Mouse (Mus musculus) MEL (cell line): ENCODE data around the gene Gm10031. TPM values are rescaled to one million over a fixed set of nuclear protein-coding genes. Genes with fewer than 3 reads are reported as not detected.
A peak's percentile ranks its signal among the peaks of the same experiment; 100 is the strongest.

Experiments used
- DNase-seq: peaks from one replicate; pipeline ENCODE4 v3.0.0; 2011; ENCODE audit warnings: low read depth, low spot score
- H3K27ac ChIP-seq: 2 replicates; pipeline ENCODE4 v1.5.1; 2012; ENCODE audit warnings: low read depth, mild to moderate bottlenecking, control low read depth, low read length, moderate library complexity; ENCODE audit not compliant: control insufficient read depth
- H3K27me3 ChIP-seq, 2 experiments: fragments of 150-350 bp in 1 of 2; sonication (generic) in 1 of 2; 2 replicates each; pipeline ENCODE4 v1.6.1; 2012; ENCODE audit warnings: low read length in 2 of 2, mild to moderate bottlenecking in 2 of 2, improper control_type of control experiment in 1 of 2, moderate library complexity in 1 of 2; ENCODE audit not compliant: insufficient read depth in 2 of 2, control insufficient read depth in 1 of 2
- H3K36me3 ChIP-seq, 2 experiments: 2 replicates each; pipeline ENCODE4 v1.6.1; 2012 to 2014; ENCODE audit warnings: low read length in 2 of 2, improper control_type of control experiment in 1 of 2, inconsistent platforms in 1 of 2, mild to moderate bottlenecking in 1 of 2; ENCODE audit not compliant: insufficient read depth in 2 of 2, control insufficient read depth in 1 of 2
- H3K4me1 ChIP-seq, 2 experiments: fragments of 150-350 bp in 1 of 2; sonication (generic) in 1 of 2; 2 replicates each; pipeline ENCODE4 v1.6.1; 2012; ENCODE audit warnings: low read length in 2 of 2, improper control_type of control experiment in 1 of 2, mild to moderate bottlenecking in 1 of 2; ENCODE audit not compliant: insufficient read depth in 2 of 2, control insufficient read depth in 1 of 2
- H3K4me3 ChIP-seq, 2 experiments: fragments of 150-350 bp in 1 of 2; sonication (generic) in 1 of 2; 2 replicates each; pipeline ENCODE4 v1.5.1; 2012; ENCODE audit warnings: low read depth in 2 of 2, low read length in 2 of 2, mild to moderate bottlenecking in 2 of 2, moderate library complexity in 2 of 2, control low read depth in 1 of 2, improper control_type of control experiment in 1 of 2; ENCODE audit not compliant: control insufficient read depth in 1 of 2, insufficient read depth in 1 of 2
- H3K79me2 ChIP-seq: 2 replicates; pipeline ENCODE4 v1.6.1; 2012; ENCODE audit warnings: mild to moderate bottlenecking, low read length, moderate library complexity; ENCODE audit not compliant: control insufficient read depth, poor library complexity, insufficient read depth
- H3K9ac ChIP-seq: 2 replicates; pipeline ENCODE4 v1.6.1; 2012; ENCODE audit warnings: low read depth, mild to moderate bottlenecking, control low read depth, low read length, moderate library complexity; ENCODE audit not compliant: control insufficient read depth, poor library complexity, severe bottlenecking
- H3K9me3 ChIP-seq: fragments of 150-350 bp; sonication (generic); replicated peaks from 2 replicates; pipeline ENCODE4 v1.6.1; 2012; ENCODE audit warnings: mild to moderate bottlenecking, low read length, improper control_type of control experiment, moderate library complexity; ENCODE audit not compliant: insufficient read depth
- BHLHE40 ChIP-seq: IDR thresholded peaks from 2 replicates; pipeline ENCODE4 v1.6.1; 2012; ENCODE audit warnings: low read depth, mild to moderate bottlenecking, inconsistent platforms, low read length, improper control_type of control experiment, borderline replicate concordance
- CHD2 ChIP-seq: IDR thresholded peaks from 2 replicates; pipeline ENCODE4 v1.6.1; 2011; ENCODE audit warnings: low read length, improper control_type of control experiment
- CTCF ChIP-seq, 3 experiments: IDR thresholded peaks in 2 of 3; conservative IDR thresholded peaks in 1 of 3; 2 replicates each; pipeline ENCODE4 v1.5.1; 2011 to 2012; ENCODE audit warnings: low read length in 3 of 3, low read depth in 2 of 3, mild to moderate bottlenecking in 2 of 3, improper control_type of control experiment in 1 of 3, inconsistent platforms in 1 of 3, mixed read lengths in 1 of 3, moderate library complexity in 1 of 3; ENCODE audit not compliant: control insufficient read depth in 1 of 3, insufficient read depth in 1 of 3, poor library complexity in 1 of 3, severe bottlenecking in 1 of 3
- ELF1 ChIP-seq: IDR thresholded peaks from 2 replicates; pipeline ENCODE4 v1.6.1; 2014; ENCODE audit warnings: low read depth, mild to moderate bottlenecking, inconsistent platforms, low read length, improper control_type of control experiment, moderate library complexity
- EP300 ChIP-seq, 2 experiments: IDR thresholded peaks; 2 replicates each; pipeline ENCODE4 v1.6.1; 2011; ENCODE audit warnings: improper control_type of control experiment in 2 of 2, low read length in 2 of 2, low read depth in 1 of 2, mild to moderate bottlenecking in 1 of 2
- ETS1 ChIP-seq: IDR thresholded peaks from 2 replicates; pipeline ENCODE4 v1.6.1; 2012; ENCODE audit warnings: low read depth, mild to moderate bottlenecking, inconsistent platforms, low read length, improper control_type of control experiment, moderate library complexity
- GABPA ChIP-seq: IDR thresholded peaks from 2 replicates; pipeline ENCODE4 v1.6.1; 2012; ENCODE audit warnings: low read depth, mild to moderate bottlenecking, inconsistent platforms, low read length, improper control_type of control experiment, moderate library complexity
- GATA1 ChIP-seq: IDR thresholded peaks from 2 replicates; pipeline ENCODE4 v1.6.1; 2011; ENCODE audit warnings: low read depth, low read length, improper control_type of control experiment
- HCFC1 ChIP-seq: IDR thresholded peaks from 2 replicates; pipeline ENCODE4 v1.6.1; 2012; ENCODE audit warnings: low read depth, mild to moderate bottlenecking, inconsistent platforms, low read length, improper control_type of control experiment, moderate library complexity
- JUND ChIP-seq: IDR thresholded peaks from 2 replicates; pipeline ENCODE4 v1.6.1; 2011; ENCODE audit warnings: low read depth, mild to moderate bottlenecking, improper control_type of control experiment, low read length
- KAT2A ChIP-seq: conservative IDR thresholded peaks from 2 replicates; pipeline ENCODE4 v1.6.1; 2012; ENCODE audit warnings: low read depth, low read length, improper control_type of control experiment, inconsistent platforms
- MAFK ChIP-seq: IDR thresholded peaks from 2 replicates; pipeline ENCODE4 v1.6.1; 2011; ENCODE audit warnings: low read depth, mild to moderate bottlenecking, low read length, improper control_type of control experiment, borderline replicate concordance
- MAX ChIP-seq: IDR thresholded peaks from 2 replicates; pipeline ENCODE4 v1.6.1; 2011; ENCODE audit warnings: low read length, improper control_type of control experiment
- MAZ ChIP-seq: IDR thresholded peaks from 2 replicates; pipeline ENCODE4 v1.6.1; 2012; ENCODE audit warnings: low read depth, mild to moderate bottlenecking, inconsistent platforms, low read length, improper control_type of control experiment
- MEF2A ChIP-seq: IDR thresholded peaks from 2 replicates; pipeline ENCODE4 v1.6.1; 2014; ENCODE audit warnings: low read depth, mild to moderate bottlenecking, inconsistent platforms, low read length, improper control_type of control experiment; ENCODE audit not compliant: poor library complexity, insufficient replicate concordance, severe bottlenecking; ENCODE audit errors: extremely low read depth
- MXI1 ChIP-seq: IDR thresholded peaks from 2 replicates; pipeline ENCODE4 v1.6.1; 2011; ENCODE audit warnings: mild to moderate bottlenecking, low read depth, low read length, improper control_type of control experiment
- MYC ChIP-seq: IDR thresholded peaks from 2 replicates; pipeline ENCODE4 v1.6.1; 2011; ENCODE audit warnings: low read depth, mild to moderate bottlenecking, low read length, improper control_type of control experiment, moderate library complexity
- NELFE ChIP-seq: IDR thresholded peaks from 2 replicates; pipeline ENCODE4 v1.6.1; 2011; ENCODE audit warnings: low read depth, low read length, improper control_type of control experiment
- POLR2AphosphoS2 ChIP-seq: IDR thresholded peaks from 2 replicates; pipeline ENCODE4 v1.6.1; 2011; ENCODE audit warnings: low read length, improper control_type of control experiment
- POLR2AphosphoS5 ChIP-seq: IDR thresholded peaks from 2 replicates; pipeline ENCODE4 v1.6.1; 2012; ENCODE audit warnings: low read depth, borderline replicate concordance, mild to moderate bottlenecking, inconsistent platforms, low read length, moderate library complexity, mixed read lengths
- RAD21 ChIP-seq: IDR thresholded peaks from 2 replicates; pipeline ENCODE4 v1.6.1; 2011; ENCODE audit warnings: mild to moderate bottlenecking, low read depth, low read length, improper control_type of control experiment
- RCOR1 ChIP-seq: IDR thresholded peaks from 2 replicates; pipeline ENCODE4 v1.6.1; 2012; ENCODE audit warnings: low read depth, mild to moderate bottlenecking, inconsistent platforms, low read length, improper control_type of control experiment
- TAL1 ChIP-seq: IDR thresholded peaks from 2 replicates; pipeline ENCODE4 v1.6.1; 2012; ENCODE audit warnings: mild to moderate bottlenecking, inconsistent platforms, low read length, moderate library complexity, mixed read lengths
- UBTF ChIP-seq: IDR thresholded peaks from 2 replicates; pipeline ENCODE4 v1.6.1; 2012; ENCODE audit warnings: low read depth, mild to moderate bottlenecking, inconsistent platforms, low read length, improper control_type of control experiment, moderate library complexity, borderline replicate concordance; ENCODE audit not compliant: insufficient read depth
- USF1 ChIP-seq: IDR thresholded peaks from 2 replicates; pipeline ENCODE4 v1.6.1; 2014; ENCODE audit warnings: low read depth, mild to moderate bottlenecking, inconsistent platforms, low read length, improper control_type of control experiment, moderate library complexity
- USF2 ChIP-seq, 2 experiments: IDR thresholded peaks; 2 replicates each; pipeline ENCODE4 v1.6.1; 2011 to 2012; ENCODE audit warnings: improper control_type of control experiment in 2 of 2, low read length in 2 of 2, borderline replicate concordance in 1 of 2, inconsistent platforms in 1 of 2, low read depth in 1 of 2, mild to moderate bottlenecking in 1 of 2; ENCODE audit not compliant: insufficient read depth in 1 of 2
- ZC3H11A ChIP-seq: IDR thresholded peaks from 2 replicates; pipeline ENCODE4 v1.6.1; 2012; ENCODE audit warnings: low read depth, mild to moderate bottlenecking, inconsistent platforms, low read length, improper control_type of control experiment
- ZKSCAN1 ChIP-seq: IDR thresholded peaks from 2 replicates; pipeline ENCODE4 v1.6.1; 2012; ENCODE audit warnings: low read depth, mild to moderate bottlenecking, inconsistent platforms, low read length, improper control_type of control experiment, moderate library complexity
- ZMIZ1 ChIP-seq: IDR thresholded peaks from 2 replicates; pipeline ENCODE4 v1.6.1; 2012; ENCODE audit warnings: low read depth, mild to moderate bottlenecking, inconsistent platforms, low read length, improper control_type of control experiment, moderate library complexity
- polyA plus RNA-seq, 2 experiments: library from polyadenylated mRNA; stranded (reverse) in 1 of 2; unstranded in 1 of 2; fragments of >175 nt in 1 of 2; fragments of >200 nt in 1 of 2; gene quantifications; 2 replicates each; pipeline versions ENCODE4 v1.2.1 to v1.2.4; 2012; ENCODE audit warnings: low replicate concordance in 2 of 2, low read depth in 1 of 2; ENCODE audit not compliant: insufficient read length in 2 of 2, insufficient read depth in 1 of 2, missing spikeins in 1 of 2
- total RNA-seq: library from RNA; depleted of rRNA; stranded (reverse); fragments of 300-350 nt; gene quantifications from 2 replicates; pipeline ENCODE4 v1.2.3, GENCODE M21; 2012

Gm10031 gene
- total and polyA plus RNA-seq, 3 experiments: 10.6 to 15.8 TPM; not detected in 1

GRCm38 (mm10) chr1:156488031-156488430, 35.8 kb upstream of the Gm10031 start:
- Histone ChIP-seq H3K27me3 (no peaks in the 10 kb centered on the region), H3K9ac (no peak overlapping the region), H3K4me3 (no peak overlapping the region), H3K27ac (no peak overlapping the region), H3K36me3 (peaks cover 0 to 5% of the 10 kb centered on the region in 2 experiments; a peak in 2 of 4 replicates), H3K9me3 (no peaks in the 10 kb centered on the region), H3K79me2 (no peaks in the 10 kb centered on the region), H3K4me1 (peaks cover 0 to 2% of the 10 kb centered on the region in 2 experiments; a peak in 1 of 4 replicates)
- no peak for TF ChIP-seq ELF1
- no peak for TF ChIP-seq BHLHE40
- TF ChIP-seq TAL1: no peak
- no peak for TF ChIP-seq RCOR1
- TF ChIP-seq KAT2A: no peak
- no peak for TF ChIP-seq CTCF (IDR thresholded peaks at IDR 0.05 in 2 of 3, conservative IDR thresholded peaks at IDR 0.05 in 1 of 3; ENCODE audit: control insufficient read depth in 1 of 3, insufficient read depth in 1 of 3, low read depth in 2 of 3, low read length in 3 of 3, poor library complexity in 1 of 3, severe bottlenecking in 1 of 3)
- TF ChIP-seq ZMIZ1: no peak
- no peak for TF ChIP-seq MEF2A
- no peak for DNase-seq

GRCm38 (mm10) chr1:156491226-156491796, 32.5 kb upstream of the Gm10031 start:
- no peak overlapping the region for H3K9ac ChIP-seq
- no peaks in the 10 kb centered on the region for H3K27me3 ChIP-seq
- no peaks in the 10 kb centered on the region for H3K79me2 ChIP-seq
- peak; percentile 76 for DNase-seq
- H3K4me1 ChIP-seq: peaks cover 0 to 2% of the 10 kb centered on the region in 2 experiments; a peak in 1 of 4 replicates
- H3K36me3 ChIP-seq: peaks cover 0 to 5% of the 10 kb centered on the region in 2 experiments; a peak in 2 of 4 replicates
- no peak overlapping the region for H3K4me3 ChIP-seq
- no peak overlapping the region for H3K27ac ChIP-seq
- H3K9me3 ChIP-seq: no peaks in the 10 kb centered on the region
- peak; percentile 63; the same call in 1 of the 2 replicates for TF ChIP-seq RCOR1
- TF ChIP-seq MAX: no peak
- no peak for TF ChIP-seq USF1
- no peak for TF ChIP-seq POLR2AphosphoS2
- no peak for TF ChIP-seq POLR2AphosphoS5
- TF ChIP-seq USF2 (IDR thresholded peaks at IDR 0.05; ENCODE audit: borderline replicate concordance in 1 of 2, insufficient read depth in 1 of 2, low read depth in 1 of 2, low read length in 2 of 2): no peak
- no peak for TF ChIP-seq JUND
- no peak for TF ChIP-seq HCFC1
- TF ChIP-seq NELFE: no peak
- no peak for TF ChIP-seq RAD21
- no peak for TF ChIP-seq GABPA
- no peak for TF ChIP-seq ETS1
- no peak for TF ChIP-seq BHLHE40
- TF ChIP-seq MXI1: peak; percentile 94
- TF ChIP-seq CHD2: no peak
- TF ChIP-seq MAZ: no peak
- no peak for TF ChIP-seq ZKSCAN1
- 0 out of 2 replicates have a peak, but pooled peaks have one; percentile 79 for TF ChIP-seq UBTF
- no peak for TF ChIP-seq KAT2A
- no peak for TF ChIP-seq MAFK
- TF ChIP-seq CTCF (IDR thresholded peaks at IDR 0.05 in 2 of 3, conservative IDR thresholded peaks at IDR 0.05 in 1 of 3; ENCODE audit: control insufficient read depth in 1 of 3, insufficient read depth in 1 of 3, low read depth in 2 of 3, low read length in 3 of 3, poor library complexity in 1 of 3, severe bottlenecking in 1 of 3): no peak
- no peak for TF ChIP-seq MYC
- TF ChIP-seq MEF2A: no peak
- no peak for TF ChIP-seq ZC3H11A
- TF ChIP-seq EP300 (IDR thresholded peaks at IDR 0.05; ENCODE audit: low read depth in 1 of 2, low read length in 2 of 2): peak in 1 of 2 experiments; percentile 69; a peak in 2 of 4 replicates
- peak; percentile 80 for TF ChIP-seq GATA1
